Mouse (Mus musculus): ENCODE data around the gene Pdcd2l. TPM values are rescaled to one million over a fixed set of nuclear protein-coding genes. Genes with fewer than 3 reads are reported as not detected.

The Pdcd2l gene
- polyA plus RNA-seq (2014; fragmentation: Nextera tagmentation; extraction: Ambion mirVana): 79.4 and 84.3 TPM in 2 replicates

- 3% methylated on average over 70 of the region's 70 CpGs for whole genome bisulfite sequencing
- Histone ChIP-seq H3K27ac (ENCODE audit: low read depth, low read length) (peak within 1 kb of the TSS; percentile 4; the same call in 1 of the 2 replicates), H3K4me2 (ENCODE audit: low read length) (peak within 1 kb of the TSS; percentile 86), H3K4me3 (ENCODE audit: low read depth, low read length) (peak within 1 kb of the TSS; percentile 98), H3K9me3 (replicated peaks; ENCODE audit: control insufficient read depth, low read length) (no peaks in the 10 kb centered on the region), H3K27me3 (replicated peaks; ENCODE audit: control insufficient read depth, insufficient read depth, low read length) (no peaks in the 10 kb centered on the region), H3K36me3 (ENCODE audit: control insufficient read depth, insufficient read depth, low read length) (peaks cover 20% of the 10 kb centered on the region), H3K4me1 (ENCODE audit: control insufficient read depth, insufficient read depth, low read length) (peaks cover 4% of the 10 kb centered on the region), H3K9ac (ENCODE audit: low read length) (peak within 1 kb of the TSS; percentile 95)
- peak; percentile 95 for DNase-seq (ENCODE audit: low spot score)
- peak; percentile 96 for ATAC-seq
Measured at GRCm38 (mm10) chr7:34196132-34197128, at the start of gene Pdcd2l. TSS of gene Pdcd2l (minus strand) at chr7:34196661.

- H3K4me1 ChIP-seq (ENCODE audit: control insufficient read depth, insufficient read depth, low read length): no peaks in the 10 kb centered on the region
- H3K27me3 ChIP-seq (replicated peaks; ENCODE audit: control insufficient read depth, insufficient read depth, low read length): no peaks in the 10 kb centered on the region
- no peak overlapping the region for H3K27ac ChIP-seq (ENCODE audit: low read depth, low read length)
- ATAC-seq (no peak), DNase-seq (ENCODE audit: low spot score) (no peak)
- no peak overlapping the region for H3K9ac ChIP-seq (ENCODE audit: low read length)
- 95% methylated on average over 11 of the region's 11 CpGs for WGBS
- no peak overlapping the region for H3K4me3 ChIP-seq (ENCODE audit: low read depth, low read length)
- H3K4me2 ChIP-seq (ENCODE audit: low read length): no peak overlapping the region
- peaks cover 73% of the 10 kb centered on the region for H3K36me3 ChIP-seq (ENCODE audit: control insufficient read depth, insufficient read depth, low read length)
- no peaks in the 10 kb centered on the region for H3K9me3 ChIP-seq (replicated peaks; ENCODE audit: control insufficient read depth, low read length)
Measured at GRCm38 (mm10) chr7:34242176-34242575, 45.7 kb upstream of the Pdcd2l start.

- no peak overlapping the region for H3K27ac ChIP-seq (ENCODE audit: low read depth, low read length)
- 96% methylated on average over 5 of the region's 5 CpGs for WGBS
- H3K9ac ChIP-seq (ENCODE audit: low read length): no peak overlapping the region
- no peak overlapping the region for H3K4me3 ChIP-seq (ENCODE audit: low read depth, low read length)
- ATAC-seq: no peak
- H3K27me3 ChIP-seq (replicated peaks; ENCODE audit: control insufficient read depth, insufficient read depth, low read length): no peaks in the 10 kb centered on the region
- H3K4me2 ChIP-seq (ENCODE audit: low read length): no peak overlapping the region
- H3K36me3 ChIP-seq (ENCODE audit: control insufficient read depth, insufficient read depth, low read length): peaks cover 54% of the 10 kb centered on the region
- H3K4me1 ChIP-seq (ENCODE audit: control insufficient read depth, insufficient read depth, low read length): peaks cover 4% of the 10 kb centered on the region; the same call in 1 of the 2 replicates
- H3K9me3 ChIP-seq (replicated peaks; ENCODE audit: control insufficient read depth, low read length): no peaks in the 10 kb centered on the region
- DNase-seq (ENCODE audit: low spot score): no peak
Measured at GRCm38 (mm10) chr7:34238086-34238485, 41.6 kb upstream of the Pdcd2l start.

GRCm38 (mm10) chr7:34235602-34236001 is 39.1 kb upstream of the Pdcd2l start:
- Histone ChIP-seq H3K4me2 (ENCODE audit: low read length) (no peak overlapping the region), H3K4me1 (ENCODE audit: control insufficient read depth, insufficient read depth, low read length) (peaks cover 4% of the 10 kb centered on the region; the same call in 1 of the 2 replicates), H3K9ac (ENCODE audit: low read length) (no peak overlapping the region), H3K27me3 (replicated peaks; ENCODE audit: control insufficient read depth, insufficient read depth, low read length) (no peaks in the 10 kb centered on the region), H3K4me3 (ENCODE audit: low read depth, low read length) (no peak overlapping the region), H3K27ac (ENCODE audit: low read depth, low read length) (no peak overlapping the region), H3K9me3 (replicated peaks; ENCODE audit: control insufficient read depth, low read length) (no peaks in the 10 kb centered on the region), H3K36me3 (ENCODE audit: control insufficient read depth, insufficient read depth, low read length) (peaks cover 40% of the 10 kb centered on the region)
- no peak for ATAC-seq
- 85% methylated on average over 5 of the region's 5 CpGs for WGBS
- DNase-seq (ENCODE audit: low spot score): no peak

GRCm38 (mm10) chr7:34234610-34235561 is 38.4 kb upstream of the Pdcd2l start:
- Histone ChIP-seq H3K4me2 (ENCODE audit: low read length) (peak overlapping the region; percentile 71), H3K36me3 (ENCODE audit: control insufficient read depth, insufficient read depth, low read length) (peaks cover 34% of the 10 kb centered on the region), H3K4me3 (ENCODE audit: low read depth, low read length) (peak overlapping the region; percentile 46), H3K27ac (ENCODE audit: low read depth, low read length) (peak overlapping the region; percentile 84), H3K9me3 (replicated peaks; ENCODE audit: control insufficient read depth, low read length) (no peaks in the 10 kb centered on the region), H3K27me3 (replicated peaks; ENCODE audit: control insufficient read depth, insufficient read depth, low read length) (no peaks in the 10 kb centered on the region), H3K4me1 (ENCODE audit: control insufficient read depth, insufficient read depth, low read length) (peaks cover 4% of the 10 kb centered on the region; the same call in 1 of the 2 replicates), H3K9ac (ENCODE audit: low read length) (peak overlapping the region; percentile 64)
- ATAC-seq (no peak), DNase-seq (ENCODE audit: low spot score) (peak; percentile 8)
- WGBS: 3% methylated on average over 17 of the region's 17 CpGs

- peak; percentile 98 for DNase-seq (ENCODE audit: low spot score)
- Histone ChIP-seq H3K4me2 (ENCODE audit: low read length) (peak overlapping the region; percentile 71), H3K27ac (ENCODE audit: low read depth, low read length) (peak overlapping the region; percentile 84), H3K9ac (ENCODE audit: low read length) (peak overlapping the region; percentile 64), H3K4me3 (ENCODE audit: low read depth, low read length) (peak overlapping the region; percentile 46), H3K9me3 (replicated peaks; ENCODE audit: control insufficient read depth, low read length) (no peaks in the 10 kb centered on the region), H3K27me3 (replicated peaks; ENCODE audit: control insufficient read depth, insufficient read depth, low read length) (no peaks in the 10 kb centered on the region), H3K36me3 (ENCODE audit: control insufficient read depth, insufficient read depth, low read length) (peaks cover 25% of the 10 kb centered on the region), H3K4me1 (ENCODE audit: control insufficient read depth, insufficient read depth, low read length) (peaks cover 8% of the 10 kb centered on the region; the same call in 1 of the 2 replicates)
- ATAC-seq: peak; percentile 97
- under 1% methylated on average over 46 of the region's 46 CpGs for WGBS
Measured at GRCm38 (mm10) chr7:34233909-34234609, 37.6 kb upstream of the Pdcd2l start.

- Histone ChIP-seq H3K36me3 (ENCODE audit: control insufficient read depth, insufficient read depth, low read length) (peaks cover 15% of the 10 kb centered on the region), H3K27me3 (replicated peaks; ENCODE audit: control insufficient read depth, insufficient read depth, low read length) (no peaks in the 10 kb centered on the region), H3K4me2 (ENCODE audit: low read length) (peak overlapping the region; percentile 71), H3K9ac (ENCODE audit: low read length) (peak overlapping the region; percentile 61; the same call in 1 of the 2 replicates), H3K4me1 (ENCODE audit: control insufficient read depth, insufficient read depth, low read length) (peaks cover 12% of the 10 kb centered on the region; the same call in 1 of the 2 replicates), H3K4me3 (ENCODE audit: low read depth, low read length) (peak overlapping the region; percentile 46), H3K27ac (ENCODE audit: low read depth, low read length) (peak overlapping the region; percentile 83; the same call in 1 of the 2 replicates), H3K9me3 (replicated peaks; ENCODE audit: control insufficient read depth, low read length) (no peaks in the 10 kb centered on the region)
- 37% methylated on average over 7 of the region's 7 CpGs for WGBS
- DNase-seq (ENCODE audit: low spot score) (peak; percentile 14), ATAC-seq (no peak)
Measured at GRCm38 (mm10) chr7:34232785-34233725, 36.6 kb upstream of the Pdcd2l start.
